Mouse (Mus musculus) limb, embryonic 12.5 days (tissue): ENCODE data around the gene Rps25. TPM values are rescaled to one million over a fixed set of nuclear protein-coding genes. Genes with fewer than 3 reads are reported as not detected.

Experiments used
- ATAC-seq: fragments of 200-750 bp; cut with Nextera tagmentation; 2 replicates; pipeline ENCODE4 v1.8.0; 2017; ENCODE audit warnings: low read depth, moderate TSS enrichment; ENCODE audit not compliant: insufficient number of reproducible peaks, insufficient read depth, low FRiP score, low TSS enrichment
- H3K27ac ChIP-seq: fragments of 300-500 bp; sonication (generic); 2 replicates; pipeline ENCODE4 v1.5.1; 2016; ENCODE audit warnings: mild to moderate bottlenecking, moderate library complexity
- H3K27me3 ChIP-seq: fragments of 300-500 bp; sonication (generic); 2 replicates; pipeline ENCODE4 v1.6.1; 2016; ENCODE audit warnings: mild to moderate bottlenecking, moderate library complexity
- H3K36me3 ChIP-seq: fragments of 300-500 bp; sonication (generic); 2 replicates; pipeline ENCODE4 v1.6.1; 2016; ENCODE audit warnings: mild to moderate bottlenecking, moderate library complexity
- H3K4me1 ChIP-seq: fragments of 300-500 bp; sonication (generic); replicated peaks from 2 replicates; pipeline ENCODE4 v1.6.1; 2016
- H3K4me2 ChIP-seq: fragments of 300-500 bp; sonication (generic); 2 replicates; pipeline ENCODE4 v1.6.1; 2016; ENCODE audit warnings: mild to moderate bottlenecking, moderate library complexity
- H3K4me3 ChIP-seq: fragments of 300-500 bp; sonication (generic); replicated peaks from 2 replicates; pipeline ENCODE4 v1.5.1; 2016; ENCODE audit warnings: mild to moderate bottlenecking
- H3K9ac ChIP-seq: fragments of 300-500 bp; sonication (generic); replicated peaks from 2 replicates; pipeline ENCODE4 v1.6.1; 2016; ENCODE audit warnings: mild to moderate bottlenecking, moderate library complexity
- H3K9me3 ChIP-seq: fragments of 300-500 bp; sonication (generic); 2 replicates; pipeline ENCODE4 v1.6.1; 2016; ENCODE audit warnings: mild to moderate bottlenecking, moderate library complexity
- WGBS: fragments of 180-500 bp; shearing (Covaris S2); methylation state at CpG from one replicate; pipeline ENCODE4 v1.1.7; 2016; 5-methylcytosine and 5-hydroxymethylcytosine counted together
- polyA plus RNA-seq: library from polyadenylated mRNA; unstranded; fragments of >200 nt; fragmentation: Nextera tagmentation; extraction: Ambion mirVana; gene quantifications from 2 replicates; pipeline ENCODE4 v1.2.1, GENCODE M21; 2016

Rps25 gene
- polyA plus RNA-seq, 1 experiment from 2014 or later = 2,041 TPM

GRCm38 (mm10) chr9:44379862-44380261 is 27.1 kb upstream of the Rps25 start:
- WGBS = 9% methylated on average over 15 of the region's 15 CpGs
- H3K4me2 ChIP-seq = peak overlapping the region; percentile 92
- H3K4me1 ChIP-seq = peaks cover 16% of the 10 kb centered on the region
- H3K36me3 ChIP-seq = peaks cover 44% of the 10 kb centered on the region
- H3K27me3 ChIP-seq = no peaks in the 10 kb centered on the region
- ATAC-seq = 0 out of 2 replicates have a peak, but pooled peaks have one; percentile 5
- H3K4me3 ChIP-seq = peak overlapping the region; percentile 87
- peak overlapping the region; percentile 80 for H3K27ac ChIP-seq
- no peaks in the 10 kb centered on the region for H3K9me3 ChIP-seq
- peak overlapping the region; percentile 90 for H3K9ac ChIP-seq

DNA sequence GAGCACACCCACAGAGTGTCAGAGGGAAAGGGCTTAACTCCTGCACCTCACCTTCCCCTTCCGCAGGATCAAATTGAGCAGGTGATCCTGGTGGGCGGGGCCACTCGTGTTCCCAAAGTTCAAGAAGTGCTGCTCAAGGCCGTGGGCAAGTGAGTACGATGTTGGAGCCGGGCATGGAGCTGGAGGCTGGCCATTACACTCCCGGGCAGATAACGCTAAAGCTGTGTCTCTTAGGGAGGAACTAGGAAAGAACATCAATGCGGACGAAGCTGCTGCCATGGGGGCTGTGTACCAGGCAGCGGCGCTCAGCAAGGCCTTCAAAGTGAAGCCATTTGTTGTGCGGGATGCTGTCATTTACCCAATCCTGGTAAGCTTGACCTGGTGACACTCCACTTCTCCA is 22.3 kb upstream of the Rps25 start:
- WGBS = 90% methylated on average over 13 of the region's 13 CpGs
- Histone ChIP-seq H3K9me3 (no peaks in the 10 kb centered on the region), H3K4me2 (no peak overlapping the region), H3K27ac (no peak overlapping the region), H3K4me1 (peaks cover 11% of the 10 kb centered on the region), H3K36me3 (peaks cover 92% of the 10 kb centered on the region), H3K4me3 (no peak overlapping the region), H3K27me3 (no peaks in the 10 kb centered on the region), H3K9ac (no peak overlapping the region)
- ATAC-seq = no peak

- ATAC-seq = no peak
- Histone ChIP-seq H3K9ac (no peak overlapping the region), H3K4me3 (no peak overlapping the region), H3K27ac (no peak overlapping the region), H3K9me3 (no peaks in the 10 kb centered on the region), H3K4me2 (no peak overlapping the region), H3K36me3 (peaks cover 98% of the 10 kb centered on the region), H3K27me3 (no peaks in the 10 kb centered on the region), H3K4me1 (no peaks in the 10 kb centered on the region)
- WGBS = 86% methylated on average over 3 of the region's 3 CpGs
Measured at GRCm38 (mm10) chr9:44387221-44387620, 19.7 kb upstream of the Rps25 start.

DNA sequence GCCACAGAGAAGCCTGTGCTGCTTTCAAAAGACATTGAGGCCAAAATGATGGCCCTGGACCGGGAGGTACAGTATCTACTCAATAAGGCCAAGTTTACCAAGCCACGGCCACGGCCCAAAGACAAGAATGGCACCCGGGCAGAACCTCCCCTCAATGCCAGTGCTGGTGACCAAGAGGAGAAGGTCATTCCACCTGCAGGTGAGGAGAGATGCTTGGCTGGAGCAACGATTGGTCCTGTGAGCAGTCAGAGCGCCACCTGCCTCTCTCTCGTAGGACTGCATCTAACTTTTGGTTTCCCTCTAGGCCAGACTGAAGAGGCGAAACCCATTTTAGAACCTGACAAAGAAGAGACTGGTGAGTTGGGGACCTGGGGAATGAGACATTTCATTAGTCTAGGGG is 17.7 kb upstream of the Rps25 start:
- H3K36me3 ChIP-seq = peaks cover 86% of the 10 kb centered on the region
- 70% methylated on average over 8 of the region's 8 CpGs for WGBS

DNA sequence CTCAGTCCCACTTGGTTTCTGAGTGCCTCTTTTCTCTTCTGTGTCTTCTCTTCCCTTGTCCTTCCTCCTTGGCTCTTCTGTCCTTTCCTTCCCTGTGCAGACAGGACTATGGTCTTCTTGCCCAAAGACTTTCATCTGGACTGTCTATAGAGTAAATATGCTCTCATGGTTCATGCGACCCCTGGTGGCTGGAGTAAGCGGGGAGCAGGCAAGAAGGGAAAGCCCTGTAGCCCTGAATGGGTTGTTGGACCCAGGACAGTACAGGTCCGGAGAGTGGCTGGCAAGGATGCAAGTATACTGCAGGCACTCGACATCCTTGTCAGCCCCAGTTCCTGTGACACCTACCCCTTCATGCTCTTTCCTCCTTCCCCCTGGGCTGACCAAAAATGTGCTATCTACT is 15.5 kb upstream of the Rps25 start:
- Histone ChIP-seq H3K4me3 (no peak overlapping the region), H3K4me2 (no peak overlapping the region), H3K27me3 (no peaks in the 10 kb centered on the region), H3K9ac (no peak overlapping the region), H3K9me3 (no peaks in the 10 kb centered on the region), H3K4me1 (no peaks in the 10 kb centered on the region), H3K36me3 (peaks cover 64% of the 10 kb centered on the region), H3K27ac (no peak overlapping the region)
- ATAC-seq = 0 out of 2 replicates have a peak, but pooled peaks have one; percentile 64
- 50% methylated on average over 4 of the region's 4 CpGs for WGBS

More for the DNA sequence above, 17.7 kb upstream of the Rps25 start:
- H3K4me2 ChIP-seq = no peak overlapping the region
- H3K27ac ChIP-seq = no peak overlapping the region
- no peak for ATAC-seq
- H3K27me3 ChIP-seq = no peaks in the 10 kb centered on the region
- no peak overlapping the region for H3K9ac ChIP-seq
- no peaks in the 10 kb centered on the region for H3K9me3 ChIP-seq
- H3K4me1 ChIP-seq = no peaks in the 10 kb centered on the region
- H3K4me3 ChIP-seq = no peak overlapping the region

DNA sequence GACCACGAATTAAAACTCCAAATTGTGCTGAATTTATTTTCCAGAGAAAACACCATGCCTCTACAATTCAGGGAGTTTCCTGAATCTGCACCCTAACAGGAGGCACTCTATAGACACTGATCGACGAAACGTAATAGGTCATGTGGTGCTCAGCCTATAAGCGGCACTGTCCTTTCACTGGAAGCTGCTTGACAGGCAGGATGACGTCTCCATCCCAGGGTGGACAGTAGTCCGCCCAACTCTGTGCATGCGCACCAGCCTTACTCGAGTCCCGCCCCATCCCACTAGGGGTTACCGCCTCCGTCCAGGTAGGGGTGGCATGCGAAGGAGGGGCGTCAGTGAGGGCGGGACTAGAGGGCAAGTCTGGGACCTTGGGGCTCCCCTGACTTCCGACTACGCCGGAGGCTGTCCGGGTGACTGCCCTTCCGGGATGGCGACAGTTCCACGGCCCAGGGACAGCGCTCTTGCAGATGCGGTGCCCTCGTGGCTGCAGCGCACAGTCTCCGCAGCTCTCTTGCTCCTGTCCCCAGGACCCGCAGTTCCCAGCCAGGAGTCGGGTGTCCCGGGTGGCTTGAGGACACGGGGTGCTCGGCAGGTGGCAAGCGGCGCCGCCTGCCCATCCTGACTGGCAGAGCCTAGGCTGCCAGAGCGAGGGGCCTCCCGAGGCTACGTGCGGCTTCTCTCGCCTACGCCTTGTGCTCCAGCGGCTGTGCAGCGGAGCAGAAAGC is 10.1 kb upstream of the Rps25 start, which contains the start of gene Slc37a4:
Gene Slc37a4, plus strand, starts transcription at position 169 of the 728 bp plus-strand sequence.
- Histone ChIP-seq H3K4me3 (peak within 1 kb of the TSS; percentile 73), H3K27me3 (peaks cover 15% of the 10 kb centered on the region), H3K27ac (peak within 1 kb of the TSS; percentile 20; the same call in 1 of the 2 replicates), H3K9ac (peak within 1 kb of the TSS; percentile 79), H3K36me3 (peaks cover 36% of the 10 kb centered on the region), H3K4me1 (peaks cover 16% of the 10 kb centered on the region), H3K4me2 (peak within 1 kb of the TSS; percentile 97), H3K9me3 (no peaks in the 10 kb centered on the region)
- WGBS = under 1% methylated on average over 43 of the region's 43 CpGs
- peak; percentile 96 for ATAC-seq

DNA sequence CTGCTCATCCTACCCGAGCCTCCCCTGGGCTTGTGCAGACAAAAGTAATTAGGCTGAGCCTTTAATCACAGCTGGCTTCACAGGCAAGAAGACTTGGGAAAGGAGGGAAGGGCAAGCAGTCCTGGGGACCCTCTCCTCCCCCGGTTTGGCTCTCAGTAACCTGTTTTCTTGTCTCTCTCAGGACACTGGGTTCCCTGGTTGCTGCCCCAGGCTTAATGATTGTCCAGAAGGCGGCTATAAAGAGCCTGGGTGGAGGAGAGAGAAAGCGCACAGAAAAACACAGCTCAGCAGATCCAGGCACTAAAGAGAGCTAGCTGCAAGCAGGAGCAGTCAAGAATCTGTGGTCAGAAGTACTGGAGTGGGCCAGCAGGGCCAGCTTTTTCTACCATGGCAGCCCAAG is 8.9 kb upstream of the Rps25 start:
- no peaks in the 10 kb centered on the region for H3K9me3 ChIP-seq
- H3K4me1 ChIP-seq = peaks cover 16% of the 10 kb centered on the region
- H3K4me2 ChIP-seq = peak overlapping the region; percentile 97
- peaks cover 39% of the 10 kb centered on the region for H3K36me3 ChIP-seq
- H3K27me3 ChIP-seq = peaks cover 15% of the 10 kb centered on the region
- H3K9ac ChIP-seq = peak overlapping the region; percentile 37; the same call in 1 of the 2 replicates
- peak overlapping the region; percentile 73; the same call in 1 of the 2 replicates for H3K4me3 ChIP-seq
- H3K27ac ChIP-seq = no peak overlapping the region
- WGBS = 13% methylated on average over 4 of the region's 4 CpGs
- no peak for ATAC-seq

GRCm38 (mm10) chr9:44398551-44398950 is 8.4 kb upstream of the Rps25 start:
- no peaks in the 10 kb centered on the region for H3K9me3 ChIP-seq
- no peak for ATAC-seq
- H3K4me3 ChIP-seq = no peak overlapping the region
- H3K9ac ChIP-seq = no peak overlapping the region
- H3K27ac ChIP-seq = no peak overlapping the region
- peaks cover 15% of the 10 kb centered on the region for H3K27me3 ChIP-seq
- H3K4me2 ChIP-seq = peak overlapping the region; percentile 97; the same call in 1 of the 2 replicates
- H3K4me1 ChIP-seq = peaks cover 16% of the 10 kb centered on the region
- H3K36me3 ChIP-seq = peaks cover 43% of the 10 kb centered on the region
- 80% methylated on average over 9 of the region's 9 CpGs for WGBS

DNA sequence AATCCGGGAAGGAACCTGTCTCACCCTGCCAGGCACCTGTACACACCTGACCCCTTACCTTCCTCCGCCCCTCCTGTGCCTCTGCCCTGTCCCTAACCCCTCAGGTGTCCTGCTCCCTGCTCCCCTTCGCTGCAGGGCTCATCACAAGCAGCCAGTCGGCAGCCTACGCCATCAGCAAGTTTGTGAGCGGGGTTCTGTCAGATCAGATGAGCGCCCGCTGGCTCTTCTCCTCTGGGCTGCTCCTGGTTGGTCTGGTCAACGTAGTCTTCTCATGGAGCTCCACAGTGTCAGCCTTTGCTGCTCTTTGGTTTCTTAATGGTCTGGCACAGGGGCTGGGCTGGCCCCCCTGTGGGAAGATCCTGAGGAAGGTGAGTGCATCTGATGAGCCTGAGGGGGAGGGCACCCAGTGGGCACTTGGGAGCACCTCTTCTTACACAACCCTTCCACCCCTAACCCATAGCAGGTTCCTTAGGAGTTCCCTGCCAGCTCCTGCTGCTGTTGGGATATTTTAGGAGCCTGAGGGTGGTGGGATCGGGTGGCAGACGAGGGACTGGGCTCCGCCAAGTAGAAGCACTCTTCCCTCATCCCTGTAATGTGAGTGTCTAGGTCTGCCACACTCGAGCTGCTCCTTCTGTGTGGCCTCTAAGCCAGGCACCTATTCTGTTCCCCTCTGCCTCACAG is 7.7 kb upstream of the Rps25 start:
- Histone ChIP-seq H3K9ac (no peak overlapping the region), H3K4me3 (no peak overlapping the region), H3K27ac (no peak overlapping the region), H3K9me3 (no peaks in the 10 kb centered on the region), H3K4me2 (no peak overlapping the region), H3K4me1 (peaks cover 16% of the 10 kb centered on the region), H3K36me3 (peaks cover 50% of the 10 kb centered on the region), H3K27me3 (peaks cover 15% of the 10 kb centered on the region)
- no peak for ATAC-seq
- 81% methylated on average over 13 of the region's 13 CpGs for WGBS

DNA sequence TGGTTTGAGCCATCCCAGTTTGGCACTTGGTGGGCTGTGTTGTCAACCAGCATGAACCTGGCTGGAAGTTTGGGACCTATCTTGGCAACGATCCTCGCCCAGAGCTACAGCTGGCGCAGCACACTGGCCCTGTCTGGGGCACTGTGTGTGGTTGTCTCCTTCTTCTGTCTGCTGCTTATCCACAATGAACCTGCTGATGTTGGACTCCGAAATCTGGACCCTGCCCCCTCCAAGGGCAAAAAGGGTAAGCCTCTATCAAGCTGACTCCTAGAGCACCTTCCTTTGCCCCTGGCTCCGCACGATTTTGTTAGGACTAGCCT is 7.2 kb upstream of the Rps25 start:
- WGBS = 91% methylated on average over 6 of the region's 6 CpGs
- Histone ChIP-seq H3K36me3 (peaks cover 55% of the 10 kb centered on the region), H3K27ac (no peak overlapping the region), H3K9me3 (no peaks in the 10 kb centered on the region), H3K4me2 (no peak overlapping the region), H3K4me3 (no peak overlapping the region), H3K9ac (no peak overlapping the region), H3K4me1 (peaks cover 16% of the 10 kb centered on the region), H3K27me3 (peaks cover 15% of the 10 kb centered on the region)
- no peak for ATAC-seq

- no peak overlapping the region for H3K27ac ChIP-seq
- H3K4me2 ChIP-seq = no peak overlapping the region
- peaks cover 18% of the 10 kb centered on the region for H3K4me1 ChIP-seq
- no peak overlapping the region for H3K9ac ChIP-seq
- H3K27me3 ChIP-seq = peaks cover 15% of the 10 kb centered on the region
- WGBS = 89% methylated on average over 4 of the region's 4 CpGs
- peaks cover 65% of the 10 kb centered on the region for H3K36me3 ChIP-seq
- ATAC-seq = no peak
- no peaks in the 10 kb centered on the region for H3K9me3 ChIP-seq
- no peak overlapping the region for H3K4me3 ChIP-seq
Measured at GRCm38 (mm10) chr9:44401081-44401480, 5.9 kb upstream of the Rps25 start.
